Mouse (Mus musculus): ENCODE results near the gene Gm20708. TPM values are rescaled to one million over a fixed set of nuclear protein-coding genes. Genes with fewer than 3 reads are reported as not detected.

Gene Gm20708
- polyA plus RNA-seq, 1 experiment, result 2.1 TPM

GRCm38 (mm10) chr11:117860601-117861000, 51.1 kb downstream of the Gm20708 start, which contains the start of gene Tmem235:
Gene Tmem235 (plus strand): TSS chr11:117860752.
- H3K4me3 ChIP-seq (ENCODE audit: low read depth, low read length), result peak within 1 kb of the TSS; percentile 39

DNA sequence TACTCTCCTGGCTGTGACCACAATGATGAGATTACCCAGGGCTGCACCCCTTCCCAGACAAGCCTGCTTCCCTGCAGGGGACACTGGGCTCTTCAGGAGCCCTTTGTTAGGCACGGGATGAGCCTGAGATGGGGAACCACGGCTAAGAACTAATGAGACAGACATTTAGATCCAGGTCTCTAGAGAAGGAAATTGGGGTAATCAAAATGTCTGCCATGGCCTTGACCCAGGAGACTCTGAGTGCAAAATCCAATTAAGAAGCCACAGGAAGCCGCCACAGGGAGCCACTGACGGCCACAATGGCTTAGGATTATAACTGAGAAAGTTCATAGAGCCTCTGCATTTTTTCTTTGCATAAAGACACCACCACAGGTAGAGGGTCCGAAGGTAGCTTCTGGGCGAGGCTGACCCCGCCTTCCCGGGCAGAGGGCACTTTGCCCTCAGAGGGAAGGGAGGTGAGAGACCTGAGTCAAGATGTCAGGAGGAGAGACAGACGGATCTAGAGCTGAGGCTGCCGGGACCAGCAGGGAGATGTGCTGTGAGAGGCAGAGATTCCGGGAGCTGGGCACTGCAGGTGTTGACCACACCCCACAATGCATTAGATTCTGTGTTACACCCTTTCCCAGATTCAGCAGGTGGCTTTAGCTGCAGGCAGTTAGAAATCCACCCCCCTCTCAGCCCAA, 53.8 kb downstream of the Gm20708 start:
- TF ChIP-seq POLR2A (IDR thresholded peaks at IDR 0.05; ENCODE audit: insufficient read depth, low read length) (no peak), CTCF (IDR thresholded peaks at IDR 0.05; ENCODE audit: low read depth, low read length) (no peak), EP300 (IDR thresholded peaks at IDR 0.05; ENCODE audit: insufficient read depth, low read depth, low read length) (0 out of 2 replicates have a peak, but pooled peaks have one; percentile 60)
- Histone ChIP-seq H3K4me3 (ENCODE audit: low read depth, low read length) (no peak overlapping the region), H3K36me3 (ENCODE audit: control insufficient read depth, insufficient read depth, low read length, poor library complexity, severe bottlenecking) (no peaks in the 10 kb centered on the region), H3K27me3 (ENCODE audit: control insufficient read depth, insufficient read depth, low read length, poor library complexity, severe bottlenecking) (no peaks in the 10 kb centered on the region), H3K9ac (ENCODE audit: low read depth, poor library complexity, severe bottlenecking) (no peak overlapping the region), H3K4me1 (ENCODE audit: control insufficient read depth, insufficient read depth, low read length) (peaks cover 7% of the 10 kb centered on the region), H3K27ac (ENCODE audit: insufficient read depth, low read length) (no peak overlapping the region), H3K9me3 (replicated peaks; ENCODE audit: control insufficient read depth, insufficient read depth, low read length, poor library complexity, severe bottlenecking) (no peaks in the 10 kb centered on the region)

More at GRCm38 (mm10) chr11:117860601-117861000, 51.1 kb downstream of the Gm20708 start, which contains the start of gene Tmem235:
- Histone ChIP-seq H3K9me3 (replicated peaks; ENCODE audit: control insufficient read depth, insufficient read depth, low read length, poor library complexity, severe bottlenecking) (no peaks in the 10 kb centered on the region), H3K27me3 (ENCODE audit: control insufficient read depth, insufficient read depth, low read length, poor library complexity, severe bottlenecking) (no peaks in the 10 kb centered on the region), H3K9ac (ENCODE audit: low read depth, poor library complexity, severe bottlenecking) (no peak within 1 kb of the TSS), H3K4me1 (ENCODE audit: control insufficient read depth, insufficient read depth, low read length) (peaks cover 7% of the 10 kb centered on the region), H3K27ac (ENCODE audit: insufficient read depth, low read length) (no peak within 1 kb of the TSS), H3K36me3 (ENCODE audit: control insufficient read depth, insufficient read depth, low read length, poor library complexity, severe bottlenecking) (peaks cover 13% of the 10 kb centered on the region)
- TF ChIP-seq CTCF (IDR thresholded peaks at IDR 0.05; ENCODE audit: low read depth, low read length) (no peak), POLR2A (IDR thresholded peaks at IDR 0.05; ENCODE audit: insufficient read depth, low read length) (no peak)

GRCm38 (mm10) chr11:117864805-117865204, 55.3 kb downstream of the Gm20708 start:
- Histone ChIP-seq H3K9me3 (replicated peaks; ENCODE audit: control insufficient read depth, insufficient read depth, low read length, poor library complexity, severe bottlenecking) (no peaks in the 10 kb centered on the region), H3K4me1 (ENCODE audit: control insufficient read depth, insufficient read depth, low read length) (peaks cover 7% of the 10 kb centered on the region), H3K4me3 (ENCODE audit: low read depth, low read length) (no peak overlapping the region), H3K27ac (ENCODE audit: insufficient read depth, low read length) (no peak overlapping the region), H3K9ac (ENCODE audit: low read depth, poor library complexity, severe bottlenecking) (no peak overlapping the region), H3K27me3 (ENCODE audit: control insufficient read depth, insufficient read depth, low read length, poor library complexity, severe bottlenecking) (no peaks in the 10 kb centered on the region), H3K36me3 (ENCODE audit: control insufficient read depth, insufficient read depth, low read length, poor library complexity, severe bottlenecking) (no peaks in the 10 kb centered on the region)
- TF ChIP-seq EP300 (IDR thresholded peaks at IDR 0.05; ENCODE audit: insufficient read depth, low read depth, low read length), result no peak
- TF ChIP-seq CTCF (IDR thresholded peaks at IDR 0.05; ENCODE audit: low read depth, low read length), result no peak
- no peak for TF ChIP-seq POLR2A (IDR thresholded peaks at IDR 0.05; ENCODE audit: insufficient read depth, low read length)

DNA sequence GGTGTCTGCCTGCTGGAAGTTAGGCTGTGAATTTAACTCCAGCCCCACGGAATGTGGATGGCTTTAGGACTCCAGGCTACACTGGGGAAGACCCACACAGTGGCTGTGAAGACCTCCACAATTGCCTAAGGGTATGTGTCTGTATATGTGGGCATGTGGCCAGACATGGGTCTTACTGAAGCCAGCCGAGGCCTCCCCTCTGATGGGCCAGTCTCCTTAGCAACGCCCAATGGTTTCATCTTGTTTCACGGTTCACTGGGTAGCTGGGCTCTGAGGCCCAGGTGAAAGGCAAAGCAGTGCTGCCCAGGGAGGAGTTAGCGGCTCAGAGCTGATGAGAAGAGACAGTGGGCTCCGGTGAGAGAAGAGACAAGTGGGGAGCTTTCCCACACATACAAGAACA, 56.5 kb downstream of the Gm20708 start:
- TF ChIP-seq CTCF (IDR thresholded peaks at IDR 0.05; ENCODE audit: low read depth, low read length), result no peak
- TF ChIP-seq POLR2A (IDR thresholded peaks at IDR 0.05; ENCODE audit: insufficient read depth, low read length), result no peak
- no peak for TF ChIP-seq EP300 (IDR thresholded peaks at IDR 0.05; ENCODE audit: insufficient read depth, low read depth, low read length)
- Histone ChIP-seq H3K4me1 (ENCODE audit: control insufficient read depth, insufficient read depth, low read length) (peaks cover 7% of the 10 kb centered on the region), H3K9me3 (replicated peaks; ENCODE audit: control insufficient read depth, insufficient read depth, low read length, poor library complexity, severe bottlenecking) (no peaks in the 10 kb centered on the region), H3K27me3 (ENCODE audit: control insufficient read depth, insufficient read depth, low read length, poor library complexity, severe bottlenecking) (no peaks in the 10 kb centered on the region), H3K36me3 (ENCODE audit: control insufficient read depth, insufficient read depth, low read length, poor library complexity, severe bottlenecking) (no peaks in the 10 kb centered on the region), H3K27ac (ENCODE audit: insufficient read depth, low read length) (no peak overlapping the region), H3K9ac (ENCODE audit: low read depth, poor library complexity, severe bottlenecking) (no peak overlapping the region), H3K4me3 (ENCODE audit: low read depth, low read length) (no peak overlapping the region)

DNA sequence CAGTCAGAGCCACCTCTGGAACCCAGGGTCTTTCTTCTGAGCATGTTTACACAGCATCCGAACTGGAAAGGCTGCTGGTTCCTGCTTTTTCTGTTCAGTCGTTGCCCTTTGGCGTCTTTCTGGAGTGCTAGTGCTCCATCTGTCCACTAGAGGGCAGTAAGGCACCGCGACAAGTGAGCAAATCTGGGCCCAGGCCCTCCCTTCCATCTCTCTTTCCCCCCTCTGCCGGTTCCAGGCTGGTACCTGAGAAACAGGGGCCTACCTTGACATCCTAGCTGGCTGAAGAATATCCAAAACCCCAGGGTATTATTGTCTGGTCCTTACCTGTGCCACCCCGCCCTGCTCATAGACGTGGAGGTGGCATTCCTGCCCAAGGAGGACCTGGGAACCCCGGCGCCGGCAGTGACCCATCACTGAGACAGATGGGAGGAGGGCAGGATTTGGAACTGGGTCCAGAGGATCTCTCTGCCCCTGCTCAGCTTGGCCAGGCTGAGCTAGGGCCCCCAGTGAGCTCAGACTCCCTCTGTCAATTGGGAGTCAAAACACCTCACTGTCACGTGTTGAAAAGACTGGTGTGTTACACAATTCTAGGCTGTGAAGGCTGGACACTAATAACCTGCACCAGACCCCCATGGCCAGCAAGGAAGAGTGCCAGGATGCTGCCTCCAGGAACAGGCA, 61.4 kb downstream of the Gm20708 start:
- Histone ChIP-seq H3K4me3 (ENCODE audit: low read depth, low read length) (peak overlapping the region; percentile 25), H3K27ac (ENCODE audit: insufficient read depth, low read length) (no peak overlapping the region), H3K36me3 (ENCODE audit: control insufficient read depth, insufficient read depth, low read length, poor library complexity, severe bottlenecking) (no peaks in the 10 kb centered on the region), H3K27me3 (ENCODE audit: control insufficient read depth, insufficient read depth, low read length, poor library complexity, severe bottlenecking) (no peaks in the 10 kb centered on the region), H3K4me1 (ENCODE audit: control insufficient read depth, insufficient read depth, low read length) (peaks cover 3% of the 10 kb centered on the region), H3K9me3 (replicated peaks; ENCODE audit: control insufficient read depth, insufficient read depth, low read length, poor library complexity, severe bottlenecking) (no peaks in the 10 kb centered on the region), H3K9ac (ENCODE audit: low read depth, poor library complexity, severe bottlenecking) (no peak overlapping the region)
- TF ChIP-seq EP300 (IDR thresholded peaks at IDR 0.05; ENCODE audit: insufficient read depth, low read depth, low read length) (no peak), POLR2A (IDR thresholded peaks at IDR 0.05; ENCODE audit: insufficient read depth, low read length) (no peak), CTCF (IDR thresholded peaks at IDR 0.05; ENCODE audit: low read depth, low read length) (peak; percentile 92)

DNA sequence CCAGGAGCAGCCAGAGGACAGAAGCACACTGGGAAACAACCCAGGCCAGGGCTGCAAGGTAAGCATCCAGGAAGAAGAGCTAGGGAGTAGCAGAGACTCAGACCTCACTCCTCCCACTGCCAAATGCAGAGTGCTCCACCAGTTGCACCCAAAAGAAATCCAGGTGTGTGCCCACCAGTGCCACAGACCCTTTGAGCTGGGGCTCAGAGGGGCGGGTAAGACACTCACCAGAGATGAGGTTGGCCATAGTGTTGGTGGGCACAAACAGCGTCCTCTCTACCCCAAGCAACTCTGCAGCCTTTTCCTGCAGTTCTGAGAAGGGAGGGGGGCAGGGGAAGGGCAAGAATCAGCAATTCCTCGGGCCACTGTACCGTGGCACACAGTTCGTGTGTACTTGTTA, 61.9 kb downstream of the Gm20708 start:
- no peak overlapping the region for H3K27ac ChIP-seq (ENCODE audit: insufficient read depth, low read length)
- no peak overlapping the region for H3K9ac ChIP-seq (ENCODE audit: low read depth, poor library complexity, severe bottlenecking)
- H3K4me3 ChIP-seq (ENCODE audit: low read depth, low read length), result no peak overlapping the region
- TF ChIP-seq EP300 (IDR thresholded peaks at IDR 0.05; ENCODE audit: insufficient read depth, low read depth, low read length) (no peak), CTCF (IDR thresholded peaks at IDR 0.05; ENCODE audit: low read depth, low read length) (no peak), POLR2A (IDR thresholded peaks at IDR 0.05; ENCODE audit: insufficient read depth, low read length) (no peak)
- H3K9me3 ChIP-seq (replicated peaks; ENCODE audit: control insufficient read depth, insufficient read depth, low read length, poor library complexity, severe bottlenecking), result no peaks in the 10 kb centered on the region
- H3K36me3 ChIP-seq (ENCODE audit: control insufficient read depth, insufficient read depth, low read length, poor library complexity, severe bottlenecking), result no peaks in the 10 kb centered on the region
- H3K27me3 ChIP-seq (ENCODE audit: control insufficient read depth, insufficient read depth, low read length, poor library complexity, severe bottlenecking), result no peaks in the 10 kb centered on the region
- peaks cover 3% of the 10 kb centered on the region for H3K4me1 ChIP-seq (ENCODE audit: control insufficient read depth, insufficient read depth, low read length)

All from ES-Bruce4 (cell line).